Mouse (Mus musculus): ENCODE measurements around the gene Sart3. TPM values are rescaled to one million over a fixed set of nuclear protein-coding genes. Genes with fewer than 3 reads are reported as not detected.
A peak's percentile ranks its signal among the peaks of the same experiment; 100 is the strongest.
"Not testable (repeated sequence)": the region's sequence is repeated elsewhere in the genome, so short reads cannot be mapped to it uniquely, and the experiment has no call there.

Sart3 gene
- polyA plus RNA-seq, 1 experiment from 2014 or later, result 45.9 TPM

- H3K4me3 ChIP-seq, result no peak overlapping the region
- H3K4me1 ChIP-seq, result peaks cover 61% of the 10 kb centered on the region
- no peaks in the 10 kb centered on the region for H3K9me3 ChIP-seq
- peaks cover 17% of the 10 kb centered on the region for H3K36me3 ChIP-seq
- H3K27me3 ChIP-seq, result no peaks in the 10 kb centered on the region
- H3K9ac ChIP-seq, result no peak overlapping the region
- WGBS, result 10% methylated on average over 7 of the region's 7 CpGs
- ATAC-seq (ENCODE audit: insufficient number of reproducible peaks, low FRiP score, low TSS enrichment, low read depth), result peak; percentile 85
- H3K4me2 ChIP-seq, result no peak overlapping the region; the same call in 1 of the 2 replicates
- peak overlapping the region; percentile 83 for H3K27ac ChIP-seq
Observed at GRCm38 (mm10) chr5:113789075-113789788, 16.9 kb upstream of the Sart3 start.

- no peak overlapping the region for H3K9ac ChIP-seq
- peak overlapping the region; percentile 83 for H3K27ac ChIP-seq
- WGBS, result 24% methylated on average over 6 of the region's 6 CpGs
- H3K4me3 ChIP-seq, result no peak overlapping the region
- peaks cover 61% of the 10 kb centered on the region for H3K4me1 ChIP-seq
- H3K4me2 ChIP-seq, result no peak overlapping the region; the same call in 1 of the 2 replicates
- peaks cover 11% of the 10 kb centered on the region for H3K36me3 ChIP-seq
- no peaks in the 10 kb centered on the region for H3K9me3 ChIP-seq
- no peaks in the 10 kb centered on the region for H3K27me3 ChIP-seq
- ATAC-seq (ENCODE audit: insufficient number of reproducible peaks, low FRiP score, low TSS enrichment, low read depth), result peak; percentile 11; the same call in 1 of the 2 replicates
Observed at GRCm38 (mm10) chr5:113788645-113789044, 16.3 kb upstream of the Sart3 start.

- ATAC-seq (ENCODE audit: insufficient number of reproducible peaks, low FRiP score, low TSS enrichment, low read depth), result no peak
- Histone ChIP-seq H3K4me1 (peaks cover 59% of the 10 kb centered on the region), H3K27ac (no peak overlapping the region), H3K9ac (no peak overlapping the region), H3K9me3 (no peaks in the 10 kb centered on the region), H3K27me3 (no peaks in the 10 kb centered on the region), H3K4me3 (no peak overlapping the region), H3K4me2 (no peak overlapping the region), H3K36me3 (no peaks in the 10 kb centered on the region)
- 63% methylated on average over 5 of the region's 5 CpGs for WGBS
Observed at GRCm38 (mm10) chr5:113786985-113787384, 14.7 kb upstream of the Sart3 start.

DNA sequence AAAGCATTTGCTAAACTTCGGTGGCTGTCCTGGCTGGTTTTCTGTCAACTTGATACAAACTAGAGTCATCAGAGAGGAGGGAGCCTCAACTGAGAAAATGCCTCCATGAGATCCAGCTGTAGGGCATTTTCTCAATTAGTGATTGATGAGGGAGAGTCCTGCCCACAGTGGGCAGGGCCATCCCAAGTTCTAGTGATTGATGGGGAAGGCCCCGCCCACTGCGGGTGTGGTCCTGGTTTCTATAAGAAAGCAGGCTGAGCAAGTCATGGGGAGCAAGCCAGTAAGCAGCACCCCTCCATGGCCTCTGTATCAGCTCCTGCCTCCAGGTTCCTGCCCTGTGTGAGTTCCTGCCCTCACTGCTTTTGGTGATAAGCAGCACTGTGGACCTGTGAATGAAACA lies 11.8 kb upstream of the Sart3 start:
- Histone ChIP-seq H3K4me1 (peaks cover 50% of the 10 kb centered on the region), H3K27ac (peak overlapping the region; percentile 89), H3K4me2 (peak overlapping the region; percentile 25)
- H3K27me3 ChIP-seq; H3K9me3 ChIP-seq; H3K9ac ChIP-seq; H3K36me3 ChIP-seq; H3K4me3 ChIP-seq; ATAC-seq (ENCODE audit: insufficient number of reproducible peaks, low FRiP score, low TSS enrichment, low read depth): not testable (repeated sequence)
- 25% methylated on average over 3 of the region's 3 CpGs for WGBS

GRCm38 (mm10) chr5:113783581-113784001 lies 11.3 kb upstream of the Sart3 start:
- peak overlapping the region; percentile 25 for H3K4me2 ChIP-seq
- WGBS, result 4% methylated on average over 12 of the region's 12 CpGs
- peaks cover 2% of the 10 kb centered on the region; the same call in 1 of the 2 replicates for H3K36me3 ChIP-seq
- no peaks in the 10 kb centered on the region for H3K9me3 ChIP-seq
- peaks cover 45% of the 10 kb centered on the region for H3K4me1 ChIP-seq
- H3K9ac ChIP-seq, result no peak overlapping the region
- H3K27ac ChIP-seq, result peak overlapping the region; percentile 89
- no peaks in the 10 kb centered on the region for H3K27me3 ChIP-seq
- no peak for ATAC-seq (ENCODE audit: insufficient number of reproducible peaks, low FRiP score, low TSS enrichment, low read depth)
- no peak overlapping the region for H3K4me3 ChIP-seq

GRCm38 (mm10) chr5:113782624-113783023 lies 10.3 kb upstream of the Sart3 start:
- Histone ChIP-seq H3K4me2 (no peak overlapping the region), H3K9ac (no peak overlapping the region), H3K9me3 (no peaks in the 10 kb centered on the region), H3K4me1 (peaks cover 37% of the 10 kb centered on the region), H3K27me3 (no peaks in the 10 kb centered on the region), H3K27ac (peak overlapping the region; percentile 89), H3K36me3 (peaks cover 8% of the 10 kb centered on the region), H3K4me3 (no peak overlapping the region)
- no peak for ATAC-seq (ENCODE audit: insufficient number of reproducible peaks, low FRiP score, low TSS enrichment, low read depth)
- 91% methylated on average over 7 of the region's 7 CpGs for WGBS

- H3K9me3 ChIP-seq, result no peaks in the 10 kb centered on the region
- ATAC-seq (ENCODE audit: insufficient number of reproducible peaks, low FRiP score, low TSS enrichment, low read depth), result no peak
- H3K4me3 ChIP-seq, result no peak overlapping the region
- 86% methylated on average over 7 of the region's 7 CpGs for WGBS
- H3K27ac ChIP-seq, result peak overlapping the region; percentile 79; the same call in 1 of the 2 replicates
- peaks cover 37% of the 10 kb centered on the region for H3K4me1 ChIP-seq
- H3K36me3 ChIP-seq, result peaks cover 16% of the 10 kb centered on the region
- no peaks in the 10 kb centered on the region for H3K27me3 ChIP-seq
- no peak overlapping the region for H3K4me2 ChIP-seq
- H3K9ac ChIP-seq, result no peak overlapping the region
Observed at GRCm38 (mm10) chr5:113781875-113782274, 9.6 kb upstream of the Sart3 start.

- no peaks in the 10 kb centered on the region for H3K27me3 ChIP-seq
- H3K27ac ChIP-seq, result peak overlapping the region; percentile 79
- no peak overlapping the region for H3K4me3 ChIP-seq
- H3K36me3 ChIP-seq, result peaks cover 22% of the 10 kb centered on the region
- no peak overlapping the region for H3K4me2 ChIP-seq
- H3K9ac ChIP-seq, result no peak overlapping the region
- 44% methylated on average over 7 of the region's 7 CpGs for WGBS
- H3K9me3 ChIP-seq, result no peaks in the 10 kb centered on the region
- no peak for ATAC-seq (ENCODE audit: insufficient number of reproducible peaks, low FRiP score, low TSS enrichment, low read depth)
- H3K4me1 ChIP-seq, result peaks cover 37% of the 10 kb centered on the region
Observed at GRCm38 (mm10) chr5:113781254-113781653, 8.9 kb upstream of the Sart3 start.

DNA sequence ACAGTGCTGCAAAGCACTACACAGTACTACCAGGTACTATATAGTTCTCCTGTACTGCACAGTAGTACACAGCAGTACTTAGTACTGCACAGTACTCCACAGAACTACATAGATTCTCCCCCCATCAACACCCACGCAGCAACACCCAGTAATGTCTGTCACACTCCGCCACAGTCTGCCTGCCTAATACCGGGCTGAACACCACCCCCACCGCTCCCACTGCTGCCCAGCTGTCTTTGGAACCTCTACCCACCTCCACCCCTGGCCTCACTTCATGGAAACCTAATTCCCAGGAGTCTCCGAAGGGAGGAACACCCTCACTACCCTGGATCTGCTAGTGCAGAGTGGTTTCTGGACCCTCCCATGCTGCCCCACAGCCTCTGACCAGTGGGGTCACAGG lies 8.5 kb upstream of the Sart3 start:
- no peak overlapping the region for H3K4me3 ChIP-seq
- peaks cover 27% of the 10 kb centered on the region for H3K36me3 ChIP-seq
- H3K4me1 ChIP-seq, result peaks cover 37% of the 10 kb centered on the region
- no peak overlapping the region for H3K4me2 ChIP-seq
- no peak for ATAC-seq (ENCODE audit: insufficient number of reproducible peaks, low FRiP score, low TSS enrichment, low read depth)
- no peaks in the 10 kb centered on the region for H3K9me3 ChIP-seq
- no peaks in the 10 kb centered on the region for H3K27me3 ChIP-seq
- 73% methylated on average over 5 of the region's 5 CpGs for WGBS
- peak overlapping the region; percentile 79 for H3K27ac ChIP-seq
- no peak overlapping the region for H3K9ac ChIP-seq

- Histone ChIP-seq H3K4me3 (no peak overlapping the region), H3K27me3 (no peaks in the 10 kb centered on the region), H3K4me1 (peaks cover 37% of the 10 kb centered on the region), H3K4me2 (no peak overlapping the region), H3K9ac (no peak overlapping the region), H3K27ac (peak overlapping the region; percentile 79; the same call in 1 of the 2 replicates), H3K9me3 (no peaks in the 10 kb centered on the region), H3K36me3 (peaks cover 32% of the 10 kb centered on the region)
- ATAC-seq (ENCODE audit: insufficient number of reproducible peaks, low FRiP score, low TSS enrichment, low read depth), result no peak
- WGBS, result 98% methylated on average over 3 of the region's 3 CpGs
Observed at GRCm38 (mm10) chr5:113780082-113780752, 7.9 kb upstream of the Sart3 start.

GRCm38 (mm10) chr5:113779569-113779968 lies 7.3 kb upstream of the Sart3 start:
- Histone ChIP-seq H3K9me3 (no peaks in the 10 kb centered on the region), H3K4me1 (peaks cover 37% of the 10 kb centered on the region), H3K4me2 (no peak overlapping the region), H3K36me3 (peaks cover 39% of the 10 kb centered on the region), H3K9ac (no peak overlapping the region), H3K27ac (peak overlapping the region; percentile 43), H3K27me3 (no peaks in the 10 kb centered on the region), H3K4me3 (no peak overlapping the region)
- no peak for ATAC-seq (ENCODE audit: insufficient number of reproducible peaks, low FRiP score, low TSS enrichment, low read depth)
- 72% methylated on average over 5 of the region's 5 CpGs for WGBS

- ATAC-seq (ENCODE audit: insufficient number of reproducible peaks, low FRiP score, low TSS enrichment, low read depth); H3K27me3 ChIP-seq; H3K27ac ChIP-seq; H3K4me2 ChIP-seq; H3K4me3 ChIP-seq; H3K9me3 ChIP-seq; H3K9ac ChIP-seq: not testable (repeated sequence)
- Histone ChIP-seq H3K36me3 (peaks cover 44% of the 10 kb centered on the region), H3K4me1 (peaks cover 31% of the 10 kb centered on the region)
- 84% methylated on average over 8 of the region's 8 CpGs for WGBS
Observed at GRCm38 (mm10) chr5:113777728-113778127, 5.4 kb upstream of the Sart3 start.

Data from limb, embryonic 15.5 days (tissue).